Mouse (Mus musculus) heart, embryonic 15.5 days (tissue): ENCODE results near the gene Bcl3. TPM values are rescaled to one million over a fixed set of nuclear protein-coding genes. Genes with fewer than 3 reads are reported as not detected.

Experiments used
- ATAC-seq: fragments of 200-750 bp; cut with Nextera tagmentation; replicated peaks from 2 replicates; pipeline ENCODE4 v1.8.0; 2017; ENCODE audit warnings: low read depth, moderate TSS enrichment; ENCODE audit not compliant: insufficient number of reproducible peaks, insufficient read depth, low FRiP score
- H3K27ac ChIP-seq: fragments of 300-500 bp; sonication (generic); 2 replicates; pipeline ENCODE4 v1.5.1; 2015; ENCODE audit warnings: mild to moderate bottlenecking, inconsistent platforms
- H3K27me3 ChIP-seq: fragments of 300-500 bp; sonication (generic); 2 replicates; pipeline ENCODE4 v1.6.1; 2015; ENCODE audit warnings: inconsistent platforms
- H3K36me3 ChIP-seq: fragments of 300-500 bp; sonication (generic); 2 replicates; pipeline ENCODE4 v1.6.1; 2015; ENCODE audit warnings: mild to moderate bottlenecking, inconsistent platforms
- H3K4me1 ChIP-seq: fragments of 300-500 bp; sonication (generic); replicated peaks from 2 replicates; pipeline ENCODE4 v1.6.1; 2015; ENCODE audit warnings: inconsistent platforms
- H3K4me2 ChIP-seq: fragments of 300-500 bp; sonication (generic); 2 replicates; pipeline ENCODE4 v1.6.1; 2015; ENCODE audit warnings: inconsistent platforms, mild to moderate bottlenecking, moderate library complexity
- H3K4me3 ChIP-seq: fragments of 300-500 bp; sonication (generic); 2 replicates; pipeline ENCODE4 v1.5.1; 2015; ENCODE audit warnings: mild to moderate bottlenecking, inconsistent platforms
- H3K9ac ChIP-seq: fragments of 300-500 bp; sonication (generic); 2 replicates; pipeline ENCODE4 v1.6.1; 2015; ENCODE audit warnings: mild to moderate bottlenecking, inconsistent platforms
- H3K9me3 ChIP-seq: fragments of 300-500 bp; sonication (generic); replicated peaks from 2 replicates; pipeline ENCODE4 v1.6.1; 2016; ENCODE audit warnings: inconsistent platforms
- WGBS: fragments of 180-500 bp; shearing (Covaris S2); methylation state at CpG from one replicate; pipeline ENCODE4 v1.1.7; 2015; ENCODE audit warnings: mixed read lengths; 5-methylcytosine and 5-hydroxymethylcytosine counted together
- polyA plus RNA-seq: library from polyadenylated mRNA; unstranded; fragments of >200 nt; fragmentation: Nextera tagmentation; extraction: Ambion mirVana; gene quantifications from 2 replicates; pipeline ENCODE4 v1.2.1, GENCODE M21; 2015

Bcl3 gene
- polyA plus RNA-seq, 1 experiment from 2014 or later, result 2.0 TPM

DNA sequence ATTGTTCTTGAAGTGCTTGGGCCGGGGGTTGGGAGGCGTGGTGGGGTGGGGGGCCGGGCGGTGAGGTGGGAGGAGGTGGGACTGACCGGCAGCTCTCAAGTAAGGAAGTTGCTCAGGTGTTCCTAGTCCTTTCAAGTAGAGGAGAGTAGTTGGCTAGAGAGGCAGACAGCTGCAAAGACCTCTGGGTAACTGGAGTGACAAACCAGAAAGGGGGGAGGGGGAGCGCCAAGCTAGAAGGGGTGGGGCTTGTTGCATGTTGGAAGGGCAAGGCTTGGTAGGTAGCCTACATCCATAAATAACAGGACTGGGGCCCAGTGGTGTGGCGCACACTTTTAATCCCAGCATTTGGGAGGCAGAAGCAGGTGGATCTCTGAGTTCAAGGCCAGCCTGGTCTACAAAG is 40.8 kb downstream of the Bcl3 start:
- Histone ChIP-seq H3K36me3 (no peaks in the 10 kb centered on the region), H3K27me3 (no peaks in the 10 kb centered on the region), H3K9me3 (no peaks in the 10 kb centered on the region), H3K4me3 (no peak overlapping the region), H3K27ac (no peak overlapping the region), H3K4me2 (no peak overlapping the region), H3K9ac (no peak overlapping the region), H3K4me1 (peaks cover 6% of the 10 kb centered on the region)
- WGBS, result 83% methylated on average over 7 of the region's 7 CpGs
- no peak for ATAC-seq

DNA sequence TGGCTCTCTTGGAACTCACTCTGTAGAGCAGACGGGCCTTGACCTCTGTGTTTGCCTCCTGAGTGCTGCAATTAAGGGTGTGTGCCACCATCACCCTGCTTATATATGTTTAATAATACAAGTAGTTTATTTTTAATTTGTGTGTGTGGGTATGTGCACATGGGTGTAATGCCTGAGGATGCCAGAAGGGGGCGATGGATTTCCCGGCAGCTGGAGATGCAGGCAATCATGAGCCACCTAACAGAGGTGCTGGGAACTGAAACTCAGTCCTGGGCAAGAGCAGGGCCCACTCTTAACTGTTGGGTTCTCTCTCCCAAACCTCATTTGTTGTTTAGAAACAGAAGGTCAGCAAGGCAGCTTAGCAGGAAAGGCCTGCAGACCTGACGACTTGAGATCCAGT is 42.7 kb downstream of the Bcl3 start:
- H3K36me3 ChIP-seq, result no peaks in the 10 kb centered on the region
- no peak for ATAC-seq
- H3K9ac ChIP-seq, result no peak overlapping the region
- H3K27me3 ChIP-seq, result no peaks in the 10 kb centered on the region
- H3K4me2 ChIP-seq, result no peak overlapping the region
- 76% methylated on average over 4 of the region's 4 CpGs for WGBS
- peaks cover 6% of the 10 kb centered on the region for H3K4me1 ChIP-seq
- no peaks in the 10 kb centered on the region for H3K9me3 ChIP-seq
- H3K4me3 ChIP-seq, result no peak overlapping the region
- no peak overlapping the region for H3K27ac ChIP-seq

DNA sequence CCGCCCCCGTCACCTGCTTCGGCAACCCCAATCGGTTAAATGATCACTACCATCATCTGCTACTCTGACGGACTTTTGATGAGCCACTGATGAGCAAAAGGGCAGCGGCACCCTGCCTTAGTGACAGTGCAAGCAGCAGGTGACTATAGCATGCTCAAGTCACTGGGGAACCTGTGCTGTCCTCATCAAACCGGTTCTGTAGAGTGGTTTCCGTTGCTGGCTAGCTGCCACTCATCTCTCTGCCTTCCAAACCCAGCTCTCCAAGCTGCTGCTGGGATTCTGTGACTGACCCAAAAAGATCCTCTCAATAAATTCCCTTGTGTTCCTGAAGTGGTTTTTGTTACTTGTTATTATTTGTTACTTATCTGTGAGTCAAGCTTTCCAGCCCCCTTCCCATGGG is 43.9 kb downstream of the Bcl3 start:
- Histone ChIP-seq H3K4me2 (no peak overlapping the region), H3K4me3 (no peak overlapping the region), H3K9ac (no peak overlapping the region), H3K36me3 (no peaks in the 10 kb centered on the region), H3K4me1 (peaks cover 6% of the 10 kb centered on the region), H3K9me3 (no peaks in the 10 kb centered on the region), H3K27ac (no peak overlapping the region), H3K27me3 (no peaks in the 10 kb centered on the region)
- 76% methylated on average over 8 of the region's 8 CpGs for WGBS
- no peak for ATAC-seq

DNA sequence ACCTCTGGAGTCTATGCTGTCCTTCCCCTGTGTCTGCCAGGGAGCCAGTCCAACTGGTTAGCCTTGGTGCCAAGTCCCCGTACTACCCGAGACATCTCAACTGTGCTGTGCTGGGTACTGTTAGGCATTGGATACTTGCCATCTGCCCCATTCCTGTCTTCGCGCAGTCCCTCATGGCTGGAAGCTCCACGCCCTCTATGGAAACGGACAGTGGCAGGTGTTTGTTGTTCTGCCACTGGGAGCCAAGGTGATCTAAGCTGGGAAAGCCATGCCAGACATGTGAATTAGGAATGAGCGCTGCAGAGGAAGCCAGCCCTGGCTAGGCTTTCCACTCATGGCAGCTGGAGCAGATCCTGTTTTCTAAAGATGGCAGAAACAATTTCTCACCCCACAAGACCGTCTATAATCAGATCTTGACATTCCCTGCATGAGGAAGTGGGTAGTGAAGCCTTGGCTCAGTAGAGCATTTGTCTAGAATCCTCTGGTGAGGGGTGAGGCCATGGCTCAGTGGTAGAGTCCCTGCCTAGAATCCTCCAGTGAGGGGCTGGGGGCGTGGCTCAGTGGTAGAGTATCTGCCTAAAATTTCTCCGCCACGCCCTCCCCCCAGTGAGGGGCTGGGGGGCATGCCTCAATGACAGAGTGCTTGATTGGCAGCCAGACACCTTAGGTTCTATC is 45.4 kb downstream of the Bcl3 start:
- peaks cover 6% of the 10 kb centered on the region for H3K4me1 ChIP-seq
- no peak overlapping the region for H3K4me3 ChIP-seq
- H3K27me3 ChIP-seq, result no peaks in the 10 kb centered on the region
- WGBS, result 77% methylated on average over 11 of the region's 11 CpGs
- H3K4me2 ChIP-seq, result no peak overlapping the region
- no peaks in the 10 kb centered on the region for H3K9me3 ChIP-seq
- no peaks in the 10 kb centered on the region for H3K36me3 ChIP-seq
- 0 out of 2 replicates have a peak overlapping the region, but pooled peaks have one; percentile 22 for H3K27ac ChIP-seq
- ATAC-seq, result no peak; the same call in 1 of the 2 replicates
- no peak overlapping the region for H3K9ac ChIP-seq

DNA sequence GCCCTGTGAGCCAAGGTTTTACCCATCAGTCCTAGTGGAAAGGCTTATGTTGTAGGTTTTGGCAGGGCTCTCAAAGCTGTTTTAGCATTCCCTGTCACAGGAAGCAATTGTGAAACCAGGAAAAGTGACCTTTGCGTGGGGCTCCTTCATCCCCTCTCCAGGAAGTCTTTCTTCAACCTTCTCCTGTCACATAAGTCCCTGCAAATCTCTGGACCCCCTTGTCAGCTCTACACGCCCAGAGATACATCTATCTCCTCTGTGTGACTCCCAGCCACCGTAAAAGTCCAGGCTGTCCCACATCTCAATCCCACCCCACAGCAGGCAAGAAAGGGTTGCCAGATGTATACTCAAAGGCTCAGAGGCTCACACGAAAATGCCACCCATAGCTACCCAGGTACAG is 50.9 kb downstream of the Bcl3 start:
- peaks cover 1% of the 10 kb centered on the region; the same call in 1 of the 2 replicates for H3K36me3 ChIP-seq
- no peak overlapping the region for H3K4me3 ChIP-seq
- no peak overlapping the region for H3K9ac ChIP-seq
- no peak for ATAC-seq
- peaks cover 38% of the 10 kb centered on the region for H3K4me1 ChIP-seq
- H3K27me3 ChIP-seq, result no peaks in the 10 kb centered on the region
- no peak overlapping the region for H3K27ac ChIP-seq
- peak overlapping the region; percentile 88 for H3K4me2 ChIP-seq
- no peaks in the 10 kb centered on the region for H3K9me3 ChIP-seq
- WGBS, result 57% methylated on average over 4 of the region's 4 CpGs

DNA sequence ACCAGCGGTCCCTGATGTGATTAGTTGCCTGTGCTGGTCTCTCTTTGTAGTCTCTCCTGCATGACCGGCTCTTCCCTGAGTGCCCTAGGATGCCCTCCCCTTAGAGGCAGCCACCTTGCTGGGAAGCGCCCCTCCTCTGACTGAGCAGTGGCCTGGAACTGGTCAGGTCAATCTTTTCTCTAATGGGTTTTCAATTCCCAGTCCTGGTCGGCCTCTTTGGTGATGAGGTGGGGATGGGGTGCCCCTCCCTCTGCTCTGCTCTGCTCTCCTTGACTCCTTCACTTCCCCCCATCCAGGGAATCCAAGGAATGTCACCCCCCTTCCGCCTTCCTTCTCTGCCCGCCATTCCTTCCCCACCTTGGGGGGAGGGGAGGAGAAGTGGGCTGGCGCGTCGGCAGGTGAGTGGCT is 51.6 kb downstream of the Bcl3 start, which contains the start of gene Bcam:
Bcam (minus strand) TSS at position 33 of the 408 bp plus-strand sequence.
- ATAC-seq, result no peak; the same call in 1 of the 2 replicates
- H3K4me2 ChIP-seq, result peak within 1 kb of the TSS; percentile 88
- no peaks in the 10 kb centered on the region for H3K9me3 ChIP-seq
- peak within 1 kb of the TSS; percentile 88 for H3K27ac ChIP-seq
- peaks cover 4% of the 10 kb centered on the region; the same call in 1 of the 2 replicates for H3K36me3 ChIP-seq
- peak within 1 kb of the TSS; percentile 79 for H3K4me3 ChIP-seq
- peak within 1 kb of the TSS; percentile 88 for H3K9ac ChIP-seq
- no peaks in the 10 kb centered on the region for H3K27me3 ChIP-seq
- WGBS, result 8% methylated on average over 9 of the region's 9 CpGs
- peaks cover 38% of the 10 kb centered on the region for H3K4me1 ChIP-seq

DNA sequence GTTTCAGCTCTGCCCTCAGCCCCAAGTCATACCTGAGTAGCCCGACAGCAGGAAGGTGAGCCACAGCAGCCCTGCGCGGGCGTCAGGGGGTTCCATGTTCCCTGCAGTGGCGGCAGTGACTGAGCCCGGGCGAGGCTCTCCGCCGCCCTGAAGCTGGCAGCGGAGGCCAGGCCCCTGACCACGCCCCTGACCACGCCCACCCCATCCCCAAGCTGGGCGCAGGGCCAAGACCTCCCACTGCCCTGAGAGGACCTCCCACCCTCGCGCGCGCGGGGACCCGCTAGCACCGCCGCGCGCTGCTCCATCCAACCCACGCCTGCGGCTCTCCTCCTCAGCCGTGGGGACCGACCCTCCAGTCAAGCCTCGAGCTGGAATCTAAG is 52.2 kb downstream of the Bcl3 start:
- peak overlapping the region; percentile 88 for H3K9ac ChIP-seq
- H3K9me3 ChIP-seq, result no peaks in the 10 kb centered on the region
- H3K4me2 ChIP-seq, result peak overlapping the region; percentile 88
- no peaks in the 10 kb centered on the region for H3K27me3 ChIP-seq
- peak overlapping the region; percentile 88 for H3K27ac ChIP-seq
- peak; percentile 70 for ATAC-seq
- H3K4me3 ChIP-seq, result peak overlapping the region; percentile 79
- H3K4me1 ChIP-seq, result peaks cover 38% of the 10 kb centered on the region
- peaks cover 5% of the 10 kb centered on the region for H3K36me3 ChIP-seq
- under 1% methylated on average over 27 of the region's 28 CpGs for WGBS

DNA sequence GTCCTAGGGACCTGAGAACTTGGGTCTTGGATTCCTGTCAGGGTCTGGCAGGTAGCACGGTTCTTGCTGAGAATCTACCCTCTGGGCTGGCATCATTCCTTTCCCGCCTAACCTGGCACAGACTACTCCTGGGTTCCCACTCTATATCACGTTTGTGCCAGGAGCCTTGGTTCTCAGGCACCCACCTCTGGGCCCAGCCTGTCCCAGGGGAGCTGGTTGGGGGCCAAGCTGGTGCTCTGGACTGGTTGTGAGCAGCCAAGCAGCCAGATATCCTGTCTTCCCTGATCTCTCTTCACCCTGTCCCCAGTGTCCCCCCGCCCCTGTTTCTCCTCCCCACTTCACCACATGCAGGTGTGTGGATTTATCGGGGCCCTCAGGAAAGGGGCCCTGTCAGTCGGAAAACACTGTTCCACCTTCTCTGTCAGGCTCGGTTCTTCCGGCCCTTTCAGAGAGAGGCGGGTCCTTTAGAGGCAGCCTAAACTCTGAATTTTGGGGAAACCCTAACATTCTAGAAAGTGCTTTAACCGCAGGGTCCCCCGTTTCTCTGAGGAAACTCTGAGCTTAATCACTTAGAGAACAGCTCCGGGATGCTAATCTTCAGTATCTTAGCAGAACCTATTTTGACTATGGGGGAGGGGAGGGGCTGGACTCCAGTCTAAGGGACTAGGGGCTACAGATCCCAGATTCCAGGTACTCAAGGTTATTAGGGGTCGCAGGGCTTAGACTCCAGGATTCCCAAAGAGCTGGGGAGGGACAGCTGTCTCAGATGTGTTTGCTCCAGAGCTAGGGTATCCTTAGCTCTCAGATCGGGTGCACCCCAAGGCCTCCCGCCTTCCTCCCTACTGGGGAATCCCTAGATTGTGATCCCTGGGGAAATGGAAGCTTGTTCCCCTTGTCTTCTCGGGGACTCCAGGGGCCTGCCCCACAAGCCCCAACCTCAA is 52.9 kb downstream of the Bcl3 start:
- Histone ChIP-seq H3K27ac (peak overlapping the region; percentile 88), H3K9me3 (no peaks in the 10 kb centered on the region), H3K27me3 (no peaks in the 10 kb centered on the region), H3K4me2 (peak overlapping the region; percentile 88), H3K4me3 (peak overlapping the region; percentile 79), H3K36me3 (peaks cover 9% of the 10 kb centered on the region), H3K4me1 (peaks cover 38% of the 10 kb centered on the region), H3K9ac (peak overlapping the region; percentile 88)
- peak; percentile 0; the same call in 1 of the 2 replicates for ATAC-seq
- WGBS, result 8% methylated on average over 16 of the region's 16 CpGs

DNA sequence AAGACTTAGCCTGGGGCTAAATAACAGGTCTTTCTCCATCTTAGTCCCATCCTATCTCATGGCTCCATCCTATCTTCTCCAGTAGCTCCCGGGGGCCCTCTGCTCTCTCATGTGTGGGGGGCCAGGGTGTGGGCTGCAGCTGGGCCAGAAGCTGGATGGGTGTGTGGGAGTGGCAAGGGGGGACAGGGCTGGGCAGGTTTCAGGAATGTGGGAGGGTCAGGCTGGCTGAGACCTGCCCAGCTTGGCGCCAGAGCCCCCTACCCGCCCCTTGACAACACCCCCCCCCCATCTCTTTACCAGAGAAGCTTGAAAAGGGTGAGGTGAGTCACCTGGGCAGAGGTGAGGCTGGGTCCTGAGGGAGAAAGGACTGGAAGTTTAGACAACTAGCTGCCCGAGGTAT is 53.6 kb downstream of the Bcl3 start:
- ATAC-seq, result peak; percentile 45; the same call in 1 of the 2 replicates
- 14% methylated on average over 4 of the region's 4 CpGs for WGBS
- H3K4me1 ChIP-seq, result peaks cover 38% of the 10 kb centered on the region

DNA sequence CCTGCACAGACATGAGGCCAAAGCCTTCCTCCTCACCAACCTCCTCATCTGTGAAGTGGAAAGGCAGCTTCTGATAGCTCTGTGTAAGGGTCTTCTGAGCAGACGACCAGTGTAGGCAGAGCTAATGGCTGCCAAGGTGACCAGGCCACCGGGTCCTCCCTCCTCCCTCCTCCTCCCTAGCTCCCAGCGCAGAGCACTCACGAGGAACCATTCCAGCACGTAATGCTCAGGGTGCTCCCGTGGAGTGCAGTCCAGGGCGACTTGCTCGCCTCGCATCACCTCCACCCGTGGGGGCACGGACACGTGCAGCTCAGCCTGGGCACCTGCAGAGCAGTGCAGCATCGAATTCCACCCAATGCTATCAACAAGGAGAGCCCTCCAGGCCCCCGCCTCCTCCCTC is 54.3 kb downstream of the Bcl3 start:
- H3K27me3 ChIP-seq, result no peaks in the 10 kb centered on the region
- H3K4me1 ChIP-seq, result peaks cover 38% of the 10 kb centered on the region
- peak; percentile 55 for ATAC-seq
- peak overlapping the region; percentile 88 for H3K9ac ChIP-seq
- H3K27ac ChIP-seq, result peak overlapping the region; percentile 88
- peak overlapping the region; percentile 88 for H3K4me2 ChIP-seq
- H3K36me3 ChIP-seq, result peaks cover 21% of the 10 kb centered on the region
- peak overlapping the region; percentile 79 for H3K4me3 ChIP-seq
- H3K9me3 ChIP-seq, result no peaks in the 10 kb centered on the region
- 64% methylated on average over 14 of the region's 14 CpGs for WGBS

More for the DNA sequence above, 53.6 kb downstream of the Bcl3 start:
- Histone ChIP-seq H3K9me3 (no peaks in the 10 kb centered on the region), H3K36me3 (peaks cover 16% of the 10 kb centered on the region), H3K27ac (peak overlapping the region; percentile 88), H3K4me2 (peak overlapping the region; percentile 88), H3K27me3 (no peaks in the 10 kb centered on the region), H3K4me3 (peak overlapping the region; percentile 79), H3K9ac (peak overlapping the region; percentile 88)

DNA sequence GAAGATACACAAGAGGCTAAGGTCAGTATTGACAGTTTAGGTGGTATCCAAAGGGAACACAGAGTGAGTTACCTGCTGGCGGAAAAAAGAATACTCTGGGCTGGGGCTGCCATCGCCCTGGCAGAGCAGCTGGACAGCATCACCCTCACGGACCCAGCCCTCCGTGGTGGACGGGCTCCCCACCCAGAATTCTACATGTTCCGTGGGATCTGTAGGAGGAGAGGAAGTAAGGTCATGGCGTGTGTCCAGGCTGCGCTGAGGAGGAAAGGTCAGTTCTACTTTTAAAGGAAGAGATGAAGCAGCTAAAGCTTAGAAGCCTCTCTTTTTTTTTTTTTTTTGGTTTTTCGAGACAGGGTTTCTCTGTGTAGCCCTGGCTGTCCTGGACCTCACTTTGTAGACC is 58.0 kb downstream of the Bcl3 start:
- 82% methylated on average over 9 of the region's 9 CpGs for WGBS
- H3K4me3 ChIP-seq, result no peak overlapping the region

More for the DNA sequence above, 58.0 kb downstream of the Bcl3 start:
- no peak overlapping the region for H3K4me2 ChIP-seq
- H3K9me3 ChIP-seq, result no peaks in the 10 kb centered on the region
- H3K36me3 ChIP-seq, result peaks cover 31% of the 10 kb centered on the region
- no peak for ATAC-seq
- H3K27me3 ChIP-seq, result no peaks in the 10 kb centered on the region
- H3K9ac ChIP-seq, result no peak overlapping the region
- H3K4me1 ChIP-seq, result peaks cover 46% of the 10 kb centered on the region
- no peak overlapping the region for H3K27ac ChIP-seq
